Mouse (Mus musculus) limb, embryonic 11.5 days (tissue): ENCODE measurements around the gene Mrln. TPM values are rescaled to one million over a fixed set of nuclear protein-coding genes. Genes with fewer than 3 reads are reported as not detected.

Source experiments
- ATAC-seq: fragments of 200-750 bp; cut with Nextera tagmentation; 2 replicates; pipeline ENCODE4 v1.8.0; 2017; ENCODE audit warnings: low read depth; ENCODE audit not compliant: insufficient number of reproducible peaks, low FRiP score, low TSS enrichment
- DNase-seq: peaks from one replicate; pipeline ENCODE4 v3.0.0-alpha.2; 2015; ENCODE audit warnings: low spot score
- H3K27ac ChIP-seq: fragments of 300-500 bp; sonication (generic); replicated peaks from 2 replicates; pipeline ENCODE4 v1.5.1; 2014; ENCODE audit warnings: low read depth, mild to moderate bottlenecking, low read length
- H3K27me3 ChIP-seq: fragments of 300-500 bp; sonication (generic); 2 replicates; pipeline ENCODE4 v1.6.1; 2014; ENCODE audit warnings: mild to moderate bottlenecking, low read length, mixed read lengths; ENCODE audit not compliant: control insufficient read depth, insufficient read depth
- H3K36me3 ChIP-seq: fragments of 300-500 bp; sonication (generic); 2 replicates; pipeline ENCODE4 v1.6.1; 2014; ENCODE audit warnings: mild to moderate bottlenecking, low read length, moderate library complexity, mixed read lengths; ENCODE audit not compliant: control insufficient read depth, insufficient read depth
- H3K4me1 ChIP-seq: fragments of 300-500 bp; sonication (generic); 2 replicates; pipeline ENCODE4 v1.6.1; 2014; ENCODE audit warnings: low read length, mixed read lengths; ENCODE audit not compliant: control insufficient read depth, insufficient read depth
- H3K4me2 ChIP-seq: fragments of 300-500 bp; sonication (generic); 2 replicates; pipeline ENCODE4 v1.6.1; 2014; ENCODE audit warnings: low read depth, mild to moderate bottlenecking, moderate library complexity; ENCODE audit not compliant: severe bottlenecking
- H3K4me3 ChIP-seq: fragments of 300-500 bp; sonication (generic); 2 replicates; pipeline ENCODE4 v1.5.1; 2014; ENCODE audit warnings: low read depth, low read length
- H3K9ac ChIP-seq: fragments of 300-500 bp; sonication (generic); 2 replicates; pipeline ENCODE4 v1.6.1; 2014; ENCODE audit warnings: mild to moderate bottlenecking, low read length
- H3K9me3 ChIP-seq: fragments of 300-500 bp; sonication (generic); 2 replicates; pipeline ENCODE4 v1.6.1; 2016; ENCODE audit warnings: low read length; ENCODE audit not compliant: control insufficient read depth
- WGBS: fragments of 180-500 bp; shearing (Covaris S2); extraction: QIAGEN DNeasy Blood & Tissue Kit; methylation state at CpG from one replicate; pipeline ENCODE4 v1.1.7; 2014; 5-methylcytosine and 5-hydroxymethylcytosine counted together
- polyA plus RNA-seq: library from polyadenylated mRNA; unstranded; fragments of >200 nt; fragmentation: Nextera tagmentation; extraction: Ambion mirVana; gene quantifications from 2 replicates; pipeline ENCODE4 v1.2.1, GENCODE M21; 2014

The Mrln gene
- polyA plus RNA-seq, 1 experiment from 2014 or later: 10.4 TPM

DNA sequence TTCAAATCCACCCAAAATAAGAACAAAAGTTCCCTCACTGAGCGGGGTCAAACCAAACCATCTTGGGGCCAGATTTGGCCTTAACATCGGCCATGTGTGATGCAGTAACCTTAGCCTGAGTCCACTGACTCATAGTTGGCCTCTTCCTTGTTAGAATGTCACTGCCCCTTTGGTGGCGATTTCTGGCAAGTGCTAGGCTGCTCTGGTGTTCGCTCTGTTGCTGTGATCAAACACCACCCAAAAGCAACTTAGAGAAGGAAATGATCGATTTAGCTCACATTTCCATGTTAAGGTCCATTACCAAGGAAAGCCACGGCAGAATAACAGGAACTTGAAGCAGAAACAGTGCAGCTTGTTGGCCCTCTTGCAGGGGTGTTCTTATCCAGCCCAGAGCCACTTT, 46.3 kb downstream of the Mrln start:
- Histone ChIP-seq H3K27me3 (peaks cover 11% of the 10 kb centered on the region), H3K4me2 (no peak overlapping the region), H3K4me3 (no peak overlapping the region), H3K4me1 (no peaks in the 10 kb centered on the region; the same call in 1 of the 2 replicates), H3K9me3 (no peaks in the 10 kb centered on the region), H3K36me3 (no peaks in the 10 kb centered on the region), H3K27ac (no peak overlapping the region), H3K9ac (no peak overlapping the region)
- 88% methylated on average over 6 of the region's 6 CpGs for WGBS
- ATAC-seq: no peak
- DNase-seq: no peak

- no peak overlapping the region for H3K9ac ChIP-seq
- DNase-seq (no peak), ATAC-seq (no peak)
- no peaks in the 10 kb centered on the region for H3K4me1 ChIP-seq
- H3K27me3 ChIP-seq: no peaks in the 10 kb centered on the region
- no peaks in the 10 kb centered on the region for H3K36me3 ChIP-seq
- no peak overlapping the region for H3K4me3 ChIP-seq
- no peaks in the 10 kb centered on the region for H3K9me3 ChIP-seq
- WGBS: 77% methylated on average over 4 of the region's 4 CpGs
- H3K27ac ChIP-seq: no peak overlapping the region
- no peak overlapping the region for H3K4me2 ChIP-seq
Observed at GRCm38 (mm10) chr10:70254666-70255065, 50.2 kb downstream of the Mrln start.

DNA sequence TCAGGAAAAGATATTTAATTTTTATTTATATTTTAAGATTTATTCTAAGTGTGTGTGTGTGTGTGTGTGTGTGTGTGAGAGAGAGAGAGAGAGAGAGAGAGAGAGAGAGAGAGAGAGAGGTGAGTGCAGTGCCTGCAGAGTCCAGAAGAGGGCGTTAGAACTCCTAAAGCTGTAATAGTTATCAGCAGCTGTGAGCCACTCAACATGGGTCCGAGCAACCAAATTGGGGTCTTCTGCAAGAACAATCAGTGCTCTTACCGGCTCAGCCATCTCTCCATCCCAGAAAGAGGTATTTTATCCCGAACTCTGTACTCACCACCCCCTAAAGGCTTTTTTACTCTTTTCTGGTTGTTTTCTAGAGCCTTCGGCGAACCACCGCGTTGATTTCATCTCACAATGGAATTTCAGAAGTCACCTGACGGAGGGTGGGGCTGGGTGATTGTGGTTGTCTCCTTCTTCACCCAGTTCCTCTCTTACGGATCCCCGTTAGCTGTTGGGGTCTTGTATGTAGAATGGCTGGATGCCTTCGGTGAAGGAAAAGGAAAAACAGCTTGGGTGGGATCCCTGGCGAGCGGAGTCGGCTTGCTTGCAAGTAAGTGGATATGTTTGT, 51.2 kb downstream of the Mrln start:
- Histone ChIP-seq H3K27ac (no peak overlapping the region), H3K9me3 (no peaks in the 10 kb centered on the region), H3K27me3 (no peaks in the 10 kb centered on the region), H3K4me1 (no peaks in the 10 kb centered on the region), H3K4me3 (no peak overlapping the region), H3K36me3 (no peaks in the 10 kb centered on the region), H3K4me2 (no peak overlapping the region), H3K9ac (no peak overlapping the region)
- no peak for DNase-seq
- WGBS: 87% methylated on average over 15 of the region's 15 CpGs
- ATAC-seq: no peak

DNA sequence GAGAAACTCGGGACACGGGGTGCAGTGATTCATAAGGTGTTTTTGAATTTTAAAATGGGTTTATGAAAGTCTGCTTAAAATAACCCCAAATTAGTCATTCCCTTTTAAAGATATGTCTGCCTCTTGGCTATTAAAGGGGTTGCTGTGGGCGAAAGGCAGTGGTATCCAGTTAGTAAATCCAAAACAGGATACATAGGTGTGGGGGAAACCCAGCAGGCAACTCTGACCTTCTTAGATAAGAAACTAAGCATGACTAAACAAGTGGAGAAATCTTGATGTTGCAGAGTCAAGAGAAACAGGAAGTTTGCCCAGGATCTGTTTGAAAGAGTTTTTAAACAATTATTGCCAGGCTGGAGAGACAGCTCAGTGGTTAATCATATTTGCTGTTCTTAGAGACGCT, 52.6 kb downstream of the Mrln start:
- no peak for DNase-seq
- Histone ChIP-seq H3K36me3 (no peaks in the 10 kb centered on the region), H3K4me1 (no peaks in the 10 kb centered on the region), H3K4me3 (no peak overlapping the region), H3K9me3 (no peaks in the 10 kb centered on the region), H3K27me3 (no peaks in the 10 kb centered on the region), H3K9ac (no peak overlapping the region), H3K4me2 (no peak overlapping the region), H3K27ac (no peak overlapping the region)
- 80% methylated on average over 4 of the region's 4 CpGs for WGBS
- no peak for ATAC-seq

DNA sequence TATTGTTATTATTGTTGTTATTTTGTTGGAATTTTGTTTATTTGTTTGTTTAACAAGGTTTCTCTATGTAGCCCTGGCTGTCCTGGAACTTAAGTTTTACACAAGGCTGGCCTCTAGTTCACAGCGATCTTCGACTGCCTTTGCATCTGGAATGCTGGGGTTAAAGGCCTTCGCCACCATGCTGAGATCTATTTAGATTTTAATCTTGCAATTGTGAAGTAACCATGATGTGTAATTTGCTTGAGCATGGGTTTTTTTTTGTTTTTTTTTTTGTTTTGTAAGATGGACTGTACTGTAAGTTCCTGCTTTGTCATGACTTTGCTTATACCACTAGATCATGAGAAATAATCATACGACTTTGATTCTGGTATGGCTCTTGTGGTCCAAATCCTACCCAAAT, 56.4 kb downstream of the Mrln start:
- ATAC-seq (no peak), DNase-seq (no peak)
- Histone ChIP-seq H3K9me3 (no peaks in the 10 kb centered on the region), H3K27ac (no peak overlapping the region), H3K4me2 (no peak overlapping the region), H3K4me3 (no peak overlapping the region), H3K36me3 (no peaks in the 10 kb centered on the region), H3K4me1 (no peaks in the 10 kb centered on the region), H3K9ac (no peak overlapping the region), H3K27me3 (no peaks in the 10 kb centered on the region)
- WGBS: 76% methylated on average over 4 of the region's 4 CpGs

GRCm38 (mm10) chr10:70262051-70262450, 57.6 kb downstream of the Mrln start:
- no peak for DNase-seq
- no peaks in the 10 kb centered on the region for H3K27me3 ChIP-seq
- ATAC-seq: no peak
- H3K36me3 ChIP-seq: no peaks in the 10 kb centered on the region
- WGBS: 68% methylated on average over 3 of the region's 3 CpGs
- no peak overlapping the region for H3K4me3 ChIP-seq
- H3K4me2 ChIP-seq: no peak overlapping the region
- H3K9me3 ChIP-seq: no peaks in the 10 kb centered on the region
- no peak overlapping the region for H3K9ac ChIP-seq
- no peak overlapping the region for H3K27ac ChIP-seq
- H3K4me1 ChIP-seq: no peaks in the 10 kb centered on the region

DNA sequence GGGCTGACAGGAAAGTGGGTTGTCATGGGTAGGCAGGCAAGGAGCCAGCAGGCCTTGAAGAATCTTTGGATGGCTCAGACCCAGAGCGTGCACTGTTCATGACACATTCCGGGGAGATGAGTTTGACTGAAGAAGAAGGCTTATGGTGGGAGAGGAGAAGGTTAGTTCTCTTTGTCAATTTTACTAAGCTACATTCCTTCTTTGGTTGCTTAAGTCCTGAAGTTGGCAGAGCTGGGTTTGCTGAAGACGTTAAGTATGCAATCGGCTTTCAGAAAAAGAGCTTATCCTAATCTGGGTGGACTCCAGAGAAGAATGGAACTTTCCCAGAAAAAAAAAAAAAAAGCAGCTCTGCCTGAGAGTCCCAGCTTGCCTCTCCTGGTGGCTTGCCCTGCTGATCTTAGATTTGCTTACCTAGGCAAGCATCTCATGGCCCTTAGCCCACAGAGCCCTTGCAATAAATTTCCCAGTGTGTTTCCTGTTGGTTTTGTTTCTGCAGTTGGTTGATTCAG, 59.3 kb downstream of the Mrln start:
- no peak for DNase-seq
- no peak overlapping the region for H3K4me3 ChIP-seq
- H3K9ac ChIP-seq: no peak overlapping the region
- H3K27ac ChIP-seq: no peak overlapping the region
- H3K4me2 ChIP-seq: no peak overlapping the region
- H3K36me3 ChIP-seq: no peaks in the 10 kb centered on the region
- no peaks in the 10 kb centered on the region for H3K9me3 ChIP-seq
- 95% methylated on average over 4 of the region's 4 CpGs for WGBS
- no peak for ATAC-seq
- no peaks in the 10 kb centered on the region for H3K4me1 ChIP-seq
- no peaks in the 10 kb centered on the region for H3K27me3 ChIP-seq

DNA sequence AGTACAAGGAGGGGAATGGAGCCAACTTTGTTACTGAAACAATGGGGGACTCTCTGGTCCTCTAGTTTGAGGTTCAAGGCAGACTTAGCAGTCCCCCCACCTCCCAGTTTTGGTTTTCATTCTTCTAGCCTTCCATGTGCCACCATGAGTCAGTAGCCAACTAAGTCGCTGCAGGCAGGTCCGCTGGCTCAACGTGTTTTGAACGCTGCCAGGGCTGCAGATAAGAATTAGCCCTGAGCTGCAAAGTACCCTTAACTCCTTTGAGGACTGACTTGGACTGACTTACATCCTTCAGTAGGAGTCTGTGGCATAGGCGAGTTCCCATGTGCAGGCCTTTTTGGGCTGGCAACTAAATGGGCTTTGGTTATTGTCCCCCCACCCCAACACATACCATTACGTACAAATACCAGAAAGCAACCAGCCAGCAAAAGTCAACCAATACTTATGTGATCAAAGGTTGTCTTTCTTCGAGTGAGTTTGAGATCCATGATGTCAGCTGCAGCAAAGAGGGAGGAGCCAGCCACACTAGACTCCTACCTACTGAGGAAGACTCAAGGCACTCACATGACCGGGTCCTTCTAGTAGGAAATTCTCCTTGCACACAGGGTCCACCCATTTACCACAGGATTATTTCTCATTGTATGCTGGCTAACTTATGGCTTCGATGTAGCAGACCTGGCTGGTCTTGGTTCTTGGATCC, 60.0 kb downstream of the Mrln start:
- no peaks in the 10 kb centered on the region for H3K4me1 ChIP-seq
- WGBS: 87% methylated on average over 9 of the region's 9 CpGs

More for the DNA sequence above, 60.0 kb downstream of the Mrln start:
- DNase-seq: no peak
- Histone ChIP-seq H3K4me2 (no peak overlapping the region), H3K36me3 (no peaks in the 10 kb centered on the region), H3K27ac (no peak overlapping the region), H3K9ac (no peak overlapping the region), H3K4me3 (no peak overlapping the region), H3K27me3 (no peaks in the 10 kb centered on the region), H3K9me3 (no peaks in the 10 kb centered on the region)
- no peak for ATAC-seq
